ENCODE assay signal across 8 mouse cellular contexts in the genomic region with DNA sequence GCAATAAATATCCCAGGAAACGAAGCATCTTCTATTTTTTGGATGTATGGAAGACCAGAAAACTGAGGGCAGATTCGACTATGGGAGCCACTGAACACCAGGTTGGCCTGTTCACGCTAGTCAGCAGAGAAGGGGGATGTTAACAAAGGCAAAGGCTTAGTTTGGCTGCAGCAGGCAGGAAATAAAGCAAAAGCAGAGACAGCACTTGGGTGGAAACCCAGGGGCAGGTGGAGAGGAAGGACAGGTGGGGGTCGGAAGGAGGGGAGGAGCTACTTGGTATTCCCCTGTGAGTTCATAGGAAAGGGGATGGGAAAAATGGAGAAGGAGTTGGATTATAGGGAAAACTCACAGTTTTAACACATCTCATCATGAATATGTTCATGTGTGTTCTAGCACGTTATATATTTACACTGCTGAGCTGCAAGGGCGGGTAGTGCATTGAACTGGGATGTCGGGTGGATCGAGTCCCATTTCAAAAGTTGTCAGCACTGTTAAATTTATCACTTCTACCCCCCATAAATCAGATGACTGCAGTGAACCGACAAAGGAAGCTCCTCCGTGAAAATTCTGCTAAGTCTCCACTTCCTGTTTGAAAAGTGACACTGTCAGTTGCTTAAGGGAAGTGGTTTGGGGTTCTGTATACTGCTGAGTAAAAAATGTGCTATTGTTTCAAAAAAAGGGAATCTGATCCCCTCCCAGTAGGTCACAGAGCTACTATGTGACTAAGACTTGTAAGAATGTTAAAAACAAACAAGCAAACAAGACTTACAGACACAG. TPM values are rescaled to one million over a fixed set of nuclear protein-coding genes. Genes with fewer than 3 reads are reported as not detected.
DNase-seq lines count a peak whose midpoint lies in the region; ATAC-seq and TF ChIP-seq lines count a peak whose summit lies in the region.

No protein-coding gene starts in this region.

- no peaks in the 10 kb centered on the region for H3K36me3 ChIP-seq in kidney, embryonic 14.5 days (ENCODE audit: control insufficient read depth, insufficient read depth, low read length)
- no peaks in the 10 kb centered on the region for H3K36me3 ChIP-seq in kidney, embryonic 15.5 days
- no peaks in the 10 kb centered on the region for H3K36me3 ChIP-seq in stomach, embryonic 15.5 days

- H3K4me1 ChIP-seq in kidney, embryonic 14.5 days (ENCODE audit: control insufficient read depth, insufficient read depth, low read length): peaks cover 8% of the 10 kb centered on the region; the same call in 1 of the 2 replicates
- peaks cover 18% of the 10 kb centered on the region for H3K4me1 ChIP-seq in kidney, embryonic 15.5 days
- H3K4me1 ChIP-seq in stomach, embryonic 15.5 days: peaks cover 13% of the 10 kb centered on the region; the same call in 1 of the 2 replicates

- TF ChIP-seq CTCF in Patski (IDR thresholded peaks at IDR 0.05): no peak

- H3K4me3 ChIP-seq in kidney, embryonic 14.5 days (ENCODE audit: low read length): no peak overlapping the region
- no peak overlapping the region for H3K4me3 ChIP-seq in kidney, embryonic 15.5 days (replicated peaks)
- H3K4me3 ChIP-seq in stomach, embryonic 15.5 days (replicated peaks): no peak overlapping the region

- POLR2A ChIA-PET in Patski (lab: Charles Lee): no interaction called here

- CTCF ChIA-PET in Patski (lab: Charles Lee): no interaction called here

- in situ Hi-C loops in Patski (cut with MboI; ENCODE audit: low pct_unique_long_range_greater_than_20kb): no loop called here

- H3K9ac ChIP-seq in kidney, embryonic 14.5 days (ENCODE audit: low read depth, low read length): no peak overlapping the region
- H3K9ac ChIP-seq in kidney, embryonic 15.5 days: no peak overlapping the region
- H3K9ac ChIP-seq in stomach, embryonic 15.5 days: no peak overlapping the region

- WGBS in kidney, embryonic 14.5 days: 20% methylated on average over 10 of the region's 10 CpGs
- WGBS in kidney, embryonic 15.5 days: 25% methylated on average over 10 of the region's 10 CpGs
- WGBS in stomach, embryonic 15.5 days: 27% methylated on average over 10 of the region's 10 CpGs

- H3K27me3 ChIP-seq in kidney, embryonic 14.5 days (ENCODE audit: control insufficient read depth, insufficient read depth, low read length): no peaks in the 10 kb centered on the region
- no peaks in the 10 kb centered on the region for H3K27me3 ChIP-seq in Patski
- H3K27me3 ChIP-seq in kidney, embryonic 15.5 days: no peaks in the 10 kb centered on the region
- H3K27me3 ChIP-seq in stomach, embryonic 15.5 days (replicated peaks): no peaks in the 10 kb centered on the region

- H3K4me2 ChIP-seq in kidney, embryonic 14.5 days (replicated peaks; ENCODE audit: low read depth, low read length): no peak overlapping the region; the same call in 1 of the 2 replicates
- H3K4me2 ChIP-seq in kidney, embryonic 15.5 days: peak overlapping the region; percentile 22
- no peak overlapping the region for H3K4me2 ChIP-seq in stomach, embryonic 15.5 days

- H3K9me3 ChIP-seq in kidney, embryonic 14.5 days (ENCODE audit: control insufficient read depth, low read length): no peaks in the 10 kb centered on the region
- no peaks in the 10 kb centered on the region for H3K9me3 ChIP-seq in kidney, embryonic 15.5 days (replicated peaks)
- H3K9me3 ChIP-seq in stomach, embryonic 15.5 days: no peaks in the 10 kb centered on the region

- peak overlapping the region; percentile 48; the same call in 1 of the 2 replicates for H3K27ac ChIP-seq in kidney, embryonic 14.5 days (ENCODE audit: low read depth, low read length)
- H3K27ac ChIP-seq in kidney, embryonic 15.5 days: peak overlapping the region; percentile 76
- peak overlapping the region; percentile 61; the same call in 1 of the 2 replicates for H3K27ac ChIP-seq in stomach, embryonic 15.5 days

- ATAC-seq in kidney, embryonic 14.5 days (ENCODE audit: low FRiP score, low TSS enrichment): peak; percentile 49
- ATAC-seq in Patski: peak; percentile 78
- ATAC-seq in kidney, embryonic 15.5 days (replicated peaks; ENCODE audit: low FRiP score): peak; percentile 64
- ATAC-seq in stomach, embryonic 15.5 days (ENCODE audit: insufficient read depth, low FRiP score, low read depth): no peak

- DNase-seq in kidney, adult 11 months: no peak
- no peak for DNase-seq in Patski (ENCODE audit: low read depth, low spot score)
- no peak for DNase-seq in left cerebral cortex, adult 11 months (ENCODE audit: low spot score)
- no peak for DNase-seq in frontal cortex, postnatal 14 days (ENCODE audit: low spot score in 2 of 2)
- no peak for DNase-seq in right cerebral cortex, adult 18-20 months

RNA-seq across cellular contexts. Expression of a gene that starts 21.8 kb away (rescaled TPM):
- polyA plus RNA-seq in kidney, embryonic 14.5 days (2014; fragmentation: Nextera tagmentation; extraction: Ambion mirVana): 4.4 and 4.6 TPM in 2 replicates
- 1.1 TPM for polyA plus RNA-seq in Patski (2021)
- polyA plus RNA-seq in kidney, embryonic 15.5 days (2015; fragmentation: Nextera tagmentation; extraction: Ambion mirVana): 3.4 and 4.0 TPM in 2 replicates
- polyA plus RNA-seq in stomach, embryonic 15.5 days (2015; fragmentation: Nextera tagmentation; extraction: Ambion mirVana): 3.9 and 4.1 TPM in 2 replicates
